Mouse (Mus musculus) ES-E14 (cell line): Measurements from ENCODE around the gene Gm26897.

Experiments used
- CHD2 ChIP-seq: IDR thresholded peaks from 2 replicates; pipeline ENCODE4 v1.6.1; 2014; ENCODE audit warnings: mild to moderate bottlenecking, low read depth, low read length, inconsistent platforms
- HCFC1 ChIP-seq: IDR thresholded peaks from 2 replicates; pipeline ENCODE4 v1.6.1; 2012; ENCODE audit warnings: low read length, inconsistent platforms, borderline replicate concordance; ENCODE audit not compliant: insufficient read depth
- MAFK ChIP-seq: IDR thresholded peaks from 2 replicates; pipeline ENCODE4 v1.6.1; 2014; ENCODE audit warnings: mild to moderate bottlenecking, low read depth, low read length, inconsistent platforms; ENCODE audit not compliant: insufficient read depth
- ZC3H11A ChIP-seq: IDR thresholded peaks from 2 replicates; pipeline ENCODE4 v1.6.1; 2012; ENCODE audit warnings: low read depth, mild to moderate bottlenecking, inconsistent platforms, low read length, borderline replicate concordance
- ZNF384 ChIP-seq: IDR thresholded peaks from 2 replicates; pipeline ENCODE4 v1.6.1; 2012; ENCODE audit warnings: low read depth, low read length, inconsistent platforms

DNA sequence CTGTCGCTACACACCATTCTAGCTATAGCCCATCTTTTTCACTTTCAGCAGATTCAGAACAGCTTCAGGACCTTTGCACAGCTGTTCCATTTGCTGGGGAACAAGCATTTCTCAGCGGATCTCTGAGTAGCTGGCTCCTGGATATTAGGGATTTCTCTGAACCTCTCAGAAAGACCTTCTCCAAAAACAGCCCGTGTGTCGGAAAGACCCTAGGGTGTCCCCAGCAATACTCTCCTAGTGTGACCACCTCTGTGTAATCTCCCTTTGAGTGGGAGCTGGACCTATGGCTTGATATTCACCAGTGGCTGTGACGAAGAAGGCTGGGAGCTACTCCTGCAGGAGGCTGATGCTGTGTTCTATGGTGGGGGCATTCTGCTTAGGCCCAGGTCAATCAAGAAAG lies 44.4 kb downstream of the Gm26897 start:
- no peak for TF ChIP-seq ZC3H11A
- no peak for TF ChIP-seq CHD2
- TF ChIP-seq ZNF384: no peak
- no peak for TF ChIP-seq MAFK
- no peak for TF ChIP-seq HCFC1
